Mouse (Mus musculus) layer of hippocampus, adult 11-12 months (tissue): ENCODE results near the gene Nos3.

Source experiments
- DNase-seq: peaks from one replicate; pipeline ENCODE4 v3.0.0; 2022; ENCODE audit warnings: low spot score

Nos3 gene

DNA sequence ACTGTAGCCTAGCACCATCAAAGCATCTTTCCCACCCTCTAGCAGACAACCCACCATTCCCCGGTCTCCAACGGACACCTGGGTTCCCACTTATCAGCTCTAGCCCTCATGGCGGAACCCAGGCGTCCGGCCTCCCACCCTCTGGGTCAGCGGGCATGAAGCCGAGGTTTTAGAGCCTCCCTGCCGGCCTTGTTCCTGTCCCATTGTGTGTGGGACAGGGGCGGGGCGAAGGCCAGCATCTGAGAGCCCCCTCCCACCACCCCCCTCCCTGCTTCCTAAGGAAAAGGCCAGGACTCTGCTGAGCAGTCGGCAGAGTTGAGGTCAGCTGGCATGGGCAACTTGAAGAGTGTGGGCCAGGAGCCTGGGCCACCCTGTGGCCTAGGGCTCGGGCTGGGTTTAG lies at the start of gene Nos3:
TSS of gene Nos3 (plus strand) at position 303 of the 400 bp plus-strand sequence.
- DNase-seq = no peak

DNA sequence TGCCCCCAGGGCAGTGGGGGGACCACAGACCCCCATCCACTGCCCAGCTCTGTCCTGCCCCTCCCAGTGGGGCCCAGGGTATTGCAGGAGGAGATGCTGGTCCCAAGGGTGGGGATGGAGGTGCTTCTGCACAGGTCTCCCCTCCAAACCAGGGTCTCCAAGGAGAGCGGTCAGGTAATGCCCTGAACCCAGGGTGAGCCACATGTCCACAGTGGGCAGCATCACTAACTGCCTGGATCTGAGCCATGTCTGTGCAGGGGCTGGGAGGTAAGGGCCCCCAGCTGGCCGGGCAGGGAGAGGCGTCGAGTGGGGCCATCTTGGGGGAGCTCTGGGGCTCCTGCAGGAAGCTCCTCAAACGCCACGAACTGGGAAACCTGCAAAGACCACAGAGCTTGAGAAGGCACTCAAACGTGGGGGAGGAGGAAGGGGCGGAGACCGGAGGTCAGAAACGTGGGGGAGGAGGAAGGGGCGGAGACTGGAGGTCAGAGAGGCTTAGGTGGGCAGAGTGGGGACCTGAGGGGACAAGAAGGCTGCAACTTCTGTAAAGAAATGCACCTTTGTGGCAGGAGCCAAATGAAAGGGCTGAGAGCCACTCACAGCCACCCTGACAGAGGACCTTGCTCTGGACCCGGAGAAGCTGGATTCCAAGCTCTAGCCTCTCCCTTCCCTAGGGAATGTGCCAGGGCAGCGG lies 44.7 kb upstream of the Nos3 start:
- no peak for DNase-seq

DNA sequence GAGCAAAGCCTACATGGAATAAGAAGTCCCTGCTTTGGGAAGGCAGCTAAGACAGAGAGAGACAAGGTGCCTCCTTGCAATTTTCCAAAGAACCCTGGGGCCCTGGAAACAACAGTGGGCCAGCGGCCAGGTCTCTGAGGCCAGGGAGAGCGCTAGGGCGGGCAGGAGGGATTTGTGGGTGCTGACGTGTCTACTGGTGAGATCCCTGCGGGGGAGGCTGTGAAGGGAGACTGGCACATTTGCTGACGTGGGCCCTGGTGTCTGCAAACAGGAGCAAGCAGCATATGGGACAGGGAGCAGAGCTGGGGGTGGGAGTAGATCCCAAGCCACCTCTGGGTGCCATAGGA lies 44.2 kb upstream of the Nos3 start:
- no peak for DNase-seq

DNA sequence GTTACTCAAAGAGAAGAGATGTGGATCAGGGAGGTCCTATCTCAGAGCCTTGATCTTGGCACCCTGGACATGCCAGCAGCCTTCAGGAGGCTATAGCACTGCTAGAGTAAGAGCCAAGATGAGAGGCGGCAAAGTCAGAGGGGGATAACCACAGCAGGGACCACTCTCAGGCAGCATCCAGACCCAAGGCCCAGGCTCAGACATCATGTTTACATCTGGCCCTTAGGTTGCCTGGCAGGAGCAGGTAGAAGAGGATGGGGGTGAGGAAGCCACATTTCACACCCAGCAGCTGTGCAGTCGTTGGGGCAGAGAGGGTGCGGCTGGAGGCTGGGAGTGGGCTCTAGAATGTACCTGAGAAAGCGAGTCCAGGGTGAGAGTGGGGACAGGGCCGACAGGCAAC lies 43.7 kb upstream of the Nos3 start:
- no peak for DNase-seq

DNA sequence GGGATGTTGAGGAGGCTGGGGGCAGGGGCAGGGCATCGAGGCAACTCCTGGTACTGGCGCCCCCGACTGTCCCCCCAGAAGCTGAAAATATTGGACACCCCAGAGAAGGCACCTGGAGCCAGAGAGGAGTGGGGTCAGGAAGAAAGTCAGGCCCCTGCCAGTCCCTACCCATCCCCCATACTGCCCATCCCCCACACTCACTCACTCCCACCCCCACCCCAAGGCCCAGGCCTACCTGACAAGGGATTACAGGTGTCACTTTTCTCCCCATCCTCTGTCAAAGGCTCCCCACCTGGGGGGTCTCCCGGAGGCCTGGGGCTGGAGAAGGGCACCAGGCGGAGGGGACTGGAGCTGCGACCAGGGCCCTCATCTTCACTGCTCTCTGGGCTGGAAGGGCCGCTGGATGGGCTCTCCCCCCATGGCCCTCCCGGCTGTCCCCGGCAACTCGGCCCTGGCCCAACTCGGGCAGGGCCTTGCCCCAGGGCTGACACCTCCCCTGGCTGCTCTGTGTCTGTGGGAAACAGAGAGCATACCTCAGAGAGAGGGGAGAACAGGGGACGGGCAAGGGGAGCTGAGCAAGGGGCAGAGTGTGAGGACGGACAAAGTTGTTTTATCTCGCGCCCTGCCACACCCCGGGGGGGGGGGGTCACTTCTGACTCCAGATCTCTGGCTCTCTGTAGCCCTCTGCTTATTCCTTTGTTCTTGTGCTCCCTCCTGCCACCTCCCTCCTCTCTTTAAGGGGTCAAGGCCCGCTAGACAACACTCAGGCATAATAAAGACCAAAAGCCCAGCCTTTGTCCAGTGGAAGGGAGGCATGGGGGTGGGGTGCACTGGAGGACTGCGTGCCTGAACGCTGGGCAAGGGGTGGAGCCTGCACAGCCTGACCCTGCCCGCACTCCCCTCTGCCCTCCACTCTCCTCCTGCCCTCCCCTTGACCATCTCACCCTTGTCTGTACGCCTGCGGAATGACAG lies 42.6 kb upstream of the Nos3 start:
- no peak for DNase-seq

DNA sequence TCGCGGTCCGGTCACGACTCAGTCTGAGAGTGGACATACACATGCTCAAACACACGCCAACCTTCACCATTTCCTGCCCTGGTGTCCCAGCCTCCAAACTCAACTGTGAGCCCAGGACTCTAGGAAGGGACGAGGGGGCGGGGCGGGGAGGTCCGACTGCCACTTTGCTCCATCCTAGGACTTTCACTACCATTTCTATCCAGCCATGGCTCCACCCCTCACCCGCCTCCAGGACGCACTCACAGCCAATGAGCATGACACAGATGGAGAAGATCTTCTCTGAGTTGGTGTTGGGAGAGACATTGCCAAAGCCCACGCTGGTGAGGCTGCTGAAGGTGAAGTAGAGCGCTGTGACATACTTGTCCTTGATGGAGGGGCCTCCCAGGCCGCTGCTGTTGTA lies 39.4 kb upstream of the Nos3 start:
- no peak for DNase-seq

DNA sequence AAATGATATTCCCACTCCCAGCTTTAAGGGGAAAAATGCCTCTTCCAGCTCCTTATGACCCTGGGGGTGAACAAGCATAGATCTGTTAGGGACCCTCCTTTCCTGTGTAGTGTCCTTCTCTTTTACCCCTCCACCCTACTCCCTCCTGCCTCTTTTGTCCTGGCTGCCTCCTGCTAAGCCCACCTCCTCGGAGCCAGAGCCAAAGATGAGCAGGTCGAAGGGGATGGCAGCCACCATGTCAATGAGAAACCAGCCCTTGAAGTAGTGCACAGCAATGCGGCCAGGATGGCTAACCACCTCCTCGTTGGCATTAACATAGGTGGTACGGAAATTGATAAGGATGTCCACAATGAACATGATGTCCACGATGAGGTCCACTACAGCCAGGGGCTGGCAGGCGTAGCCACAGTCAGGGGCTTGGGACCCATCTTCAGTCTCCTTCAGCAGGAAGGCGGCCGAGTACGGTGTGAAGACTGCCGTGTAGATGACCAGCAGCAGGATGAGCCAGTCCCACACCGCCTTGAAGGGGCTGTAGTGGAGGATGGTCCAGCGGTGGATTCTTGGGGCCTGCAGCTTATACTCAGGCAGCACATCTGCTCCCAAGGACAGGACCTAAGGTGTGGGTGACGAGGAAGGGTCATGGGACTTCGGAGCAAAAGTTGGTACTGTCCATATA lies 38.3 kb upstream of the Nos3 start:
- no peak for DNase-seq

DNA sequence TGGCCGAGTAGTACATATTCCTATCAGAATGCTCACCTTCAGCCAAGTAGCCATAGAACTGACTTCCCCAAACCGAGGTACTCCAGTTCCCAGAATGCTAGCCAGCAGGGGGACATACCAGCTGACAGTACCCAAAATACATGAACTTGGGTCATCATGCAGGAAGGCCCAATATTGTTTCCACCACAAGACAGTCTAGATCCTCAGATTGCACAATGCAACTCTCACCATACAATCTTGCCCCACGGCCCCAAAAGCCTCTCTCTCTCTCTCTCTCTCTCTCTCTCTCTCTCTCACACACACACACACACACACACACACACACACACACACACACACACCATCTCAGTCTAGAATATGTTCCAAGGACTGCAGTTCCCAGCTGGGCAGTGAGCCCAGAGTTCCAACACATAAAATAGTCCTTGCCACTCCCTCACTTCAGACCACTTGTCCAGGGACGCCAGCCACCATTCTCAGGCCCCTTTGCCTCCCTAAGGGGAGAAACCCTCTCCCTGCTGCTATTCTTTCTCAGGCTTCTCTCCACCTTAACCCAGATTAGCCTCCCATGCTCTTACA lies 37.7 kb upstream of the Nos3 start:
- DNase-seq = no peak

DNA sequence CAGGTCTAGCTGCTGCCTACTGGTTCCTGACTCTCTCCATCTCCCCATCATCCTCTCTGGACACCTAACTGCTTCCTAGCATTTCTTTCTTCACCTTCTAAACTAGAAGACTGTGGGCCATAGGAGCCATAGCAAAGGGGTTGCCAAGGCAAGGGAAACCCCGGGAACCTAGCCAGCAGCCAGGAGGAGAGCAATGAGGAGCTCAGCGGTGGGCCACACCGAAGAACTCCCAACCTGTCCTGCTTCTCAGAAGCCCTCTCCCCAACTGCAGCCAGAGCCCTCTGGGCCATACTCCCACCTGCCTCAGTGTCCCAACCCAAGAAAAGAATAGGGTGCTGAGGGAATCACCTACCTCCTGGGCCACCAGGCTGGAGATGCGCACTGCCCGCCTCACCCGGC lies 35.8 kb upstream of the Nos3 start:
- DNase-seq = no peak

DNA sequence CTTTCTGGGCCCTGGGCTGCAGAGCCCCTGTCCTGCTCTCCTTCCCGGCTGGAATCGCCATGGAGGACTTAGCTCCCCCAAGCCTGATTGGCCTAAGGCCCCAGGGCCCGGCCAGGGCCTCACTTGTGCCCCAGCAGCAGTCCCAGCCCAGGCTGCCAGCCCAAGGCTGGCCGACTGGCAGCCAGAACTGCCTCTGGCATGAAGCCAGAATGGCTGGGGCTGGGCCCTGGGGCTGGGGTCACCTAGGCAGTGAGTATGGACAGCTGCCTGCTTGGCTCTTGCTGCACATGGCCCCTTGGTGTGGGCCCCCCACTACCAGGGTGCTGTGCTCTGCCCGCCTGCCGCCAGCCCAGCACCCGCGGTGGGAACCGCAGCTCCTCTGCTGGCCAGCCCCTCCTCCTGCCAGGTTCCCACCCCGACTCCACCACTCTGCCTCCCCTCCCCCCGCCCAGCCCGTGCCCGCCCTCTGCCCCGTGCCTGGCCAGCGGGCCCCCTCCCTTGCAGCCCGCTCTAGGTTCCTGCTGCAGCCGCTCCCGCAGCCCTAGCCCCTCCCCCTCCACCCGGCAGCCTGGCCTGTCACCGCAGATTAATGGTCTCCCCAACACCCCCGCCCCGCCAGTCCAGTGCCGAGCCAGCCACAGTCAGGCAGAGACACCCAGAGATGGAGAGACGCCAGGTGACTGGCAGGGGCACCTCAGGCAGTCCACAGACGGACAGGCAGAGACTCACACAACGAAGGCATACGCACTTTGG lies 35.2 kb upstream of the Nos3 start:
- no peak for DNase-seq

DNA sequence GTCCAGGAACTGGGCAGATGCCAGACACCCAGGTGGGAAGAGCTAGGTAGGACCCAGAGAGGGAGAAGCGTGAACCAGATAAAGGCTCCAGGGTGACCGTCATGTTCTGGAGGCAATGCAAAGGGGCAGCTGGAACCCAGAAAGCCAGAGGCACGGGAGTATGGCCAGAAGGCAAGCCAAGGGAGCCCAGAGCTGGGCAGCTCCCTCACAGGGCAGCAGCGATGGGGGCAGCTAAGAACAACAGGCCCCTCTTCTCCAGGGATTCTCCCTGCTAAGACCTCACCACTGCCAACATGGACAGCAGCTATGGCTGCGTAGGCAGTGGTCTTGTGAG lies 34.7 kb upstream of the Nos3 start:
- DNase-seq = no peak

DNA sequence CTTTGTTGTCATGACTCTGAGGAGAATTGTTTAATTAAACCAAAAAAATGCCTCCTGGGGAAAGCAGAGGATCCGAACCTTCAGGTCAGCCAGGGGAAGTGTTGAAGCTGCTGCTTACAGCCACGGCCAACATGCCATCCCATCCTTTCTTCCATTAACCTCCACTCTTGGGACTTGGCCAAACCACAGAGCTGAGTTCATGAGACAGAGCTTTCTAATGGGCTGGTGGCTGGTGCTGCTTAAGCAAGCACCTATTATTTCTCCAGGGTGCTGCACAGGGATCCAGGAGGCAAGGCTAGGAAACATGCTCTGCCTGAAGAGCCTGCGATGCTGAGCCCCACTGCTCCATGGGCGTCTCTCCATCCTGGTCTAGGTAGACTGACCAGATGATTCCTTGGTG lies 32.2 kb upstream of the Nos3 start:
- no peak for DNase-seq

DNA sequence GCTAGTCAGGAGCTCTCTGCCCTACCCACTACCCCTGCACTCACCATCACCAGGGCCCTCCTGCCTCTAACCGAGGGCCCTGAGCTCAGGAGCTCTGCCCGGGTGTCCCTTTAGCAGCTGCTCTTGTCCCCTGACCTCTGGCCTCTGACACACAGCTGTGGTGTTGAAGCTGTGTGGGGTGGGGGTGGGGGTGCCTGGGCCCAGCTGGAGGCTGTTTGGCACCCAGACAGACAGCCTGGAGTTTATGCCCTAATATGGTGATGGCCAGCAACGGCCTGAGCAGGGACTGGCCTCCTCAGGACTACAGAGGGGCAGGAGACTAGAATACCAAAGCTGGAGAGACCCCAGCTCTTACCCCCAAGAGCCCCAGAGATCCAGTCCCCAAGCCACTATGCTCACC lies 29.9 kb upstream of the Nos3 start:
- DNase-seq = no peak

DNA sequence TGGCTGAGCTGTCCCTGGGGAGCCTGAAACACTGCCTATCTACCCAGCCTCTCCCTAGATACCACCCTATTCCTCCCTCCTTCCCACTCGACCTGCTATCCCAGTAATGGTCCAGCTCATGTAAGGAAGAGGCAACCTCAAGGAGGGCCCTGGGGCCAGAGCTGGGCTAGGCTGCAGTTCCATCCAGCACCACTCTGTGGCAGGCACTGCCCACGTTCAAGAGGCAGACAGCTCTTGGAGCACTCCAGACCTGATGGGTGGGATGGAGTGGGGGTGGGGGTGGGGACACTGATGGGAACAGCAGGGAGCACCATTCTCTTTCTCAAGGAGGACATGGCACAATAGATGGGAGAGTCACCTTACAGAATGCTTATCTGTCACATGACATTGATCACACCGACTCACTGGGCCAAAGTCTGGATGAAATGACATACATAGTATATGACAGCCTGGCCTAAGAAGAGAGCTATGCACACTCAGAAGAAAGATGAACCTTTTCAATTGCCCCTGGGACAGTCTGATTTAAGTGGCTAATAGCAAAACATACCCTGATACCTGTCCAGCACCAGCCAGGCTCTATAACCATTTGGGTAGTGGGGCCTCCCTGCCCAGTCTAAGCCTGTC lies 28.6 kb upstream of the Nos3 start:
- peak; percentile 48 for DNase-seq

DNA sequence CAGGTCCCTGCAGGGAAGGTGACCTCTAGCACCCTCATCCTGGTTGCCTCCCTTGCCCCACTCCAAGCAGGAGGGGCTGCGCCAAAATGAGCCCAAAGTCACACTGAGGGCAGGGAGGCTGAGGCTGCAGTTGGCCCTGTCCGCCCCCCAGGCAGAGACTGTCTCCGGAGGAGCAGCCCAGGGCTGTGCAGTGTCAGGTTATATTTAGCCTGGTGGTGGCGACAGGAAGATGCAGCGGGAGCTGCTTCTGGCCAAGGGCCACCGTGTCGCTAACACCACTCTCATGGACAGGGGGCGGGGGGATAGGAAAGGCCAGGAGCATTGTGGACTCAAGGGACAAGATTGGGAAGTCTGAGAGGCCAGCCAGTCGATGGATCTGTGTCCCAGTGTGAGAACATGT lies 27.2 kb upstream of the Nos3 start:
- no peak for DNase-seq

DNA sequence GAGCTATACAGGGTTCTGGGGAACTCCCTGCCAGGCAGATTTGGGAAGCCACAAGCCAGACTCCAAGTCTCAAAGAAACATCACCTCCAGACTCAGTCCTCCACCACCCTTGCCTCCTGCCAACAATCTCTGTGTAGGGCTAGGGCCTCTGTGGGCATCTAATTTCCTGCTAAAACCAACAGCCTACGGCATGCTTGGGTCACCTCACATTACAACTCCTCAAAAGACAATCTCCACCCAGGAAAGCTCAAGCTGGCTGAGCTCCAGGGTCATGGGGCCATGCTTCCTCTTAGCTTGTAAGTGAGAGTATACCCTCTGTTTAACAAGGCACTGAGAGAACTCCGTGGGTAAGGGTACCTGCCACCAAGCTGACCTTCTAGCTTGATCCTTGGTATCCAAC lies 26.8 kb upstream of the Nos3 start:
- DNase-seq = no peak

DNA sequence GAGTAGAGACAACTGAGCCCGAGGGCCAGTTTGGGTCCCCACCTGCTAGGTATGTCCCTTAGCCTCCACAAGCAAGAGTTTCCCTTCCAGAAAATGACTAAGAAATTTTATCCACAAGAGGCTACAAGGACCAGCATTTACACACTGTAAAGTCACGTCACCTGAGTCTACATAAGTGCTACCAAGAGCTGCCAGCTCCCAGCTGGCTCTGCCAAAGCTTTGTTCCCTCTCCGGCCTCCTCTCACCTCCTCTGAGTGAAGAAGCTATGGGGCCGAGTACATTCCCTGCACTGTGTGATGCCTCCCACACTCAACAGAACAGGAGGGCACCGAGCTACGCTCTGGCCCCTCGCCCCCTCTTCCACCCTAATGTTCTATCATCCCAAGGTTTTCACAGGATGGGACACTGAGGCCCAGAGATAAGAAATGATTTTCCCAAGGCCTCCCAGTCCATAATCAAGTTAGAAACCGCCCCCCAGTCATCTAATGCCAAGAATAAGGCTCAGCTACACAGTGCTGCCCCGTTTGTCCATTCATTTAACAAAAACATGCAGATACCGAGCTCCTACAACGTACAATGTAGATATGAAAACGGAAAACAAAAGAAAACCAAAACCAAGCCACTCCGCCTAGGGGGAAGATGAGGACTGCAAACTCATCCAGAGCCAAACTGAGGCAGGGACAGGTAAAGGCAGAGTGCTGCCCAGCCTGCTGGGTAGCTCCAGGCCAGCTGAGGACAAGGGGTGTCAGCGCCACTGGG lies 22.2 kb upstream of the Nos3 start:
- DNase-seq = no peak

DNA sequence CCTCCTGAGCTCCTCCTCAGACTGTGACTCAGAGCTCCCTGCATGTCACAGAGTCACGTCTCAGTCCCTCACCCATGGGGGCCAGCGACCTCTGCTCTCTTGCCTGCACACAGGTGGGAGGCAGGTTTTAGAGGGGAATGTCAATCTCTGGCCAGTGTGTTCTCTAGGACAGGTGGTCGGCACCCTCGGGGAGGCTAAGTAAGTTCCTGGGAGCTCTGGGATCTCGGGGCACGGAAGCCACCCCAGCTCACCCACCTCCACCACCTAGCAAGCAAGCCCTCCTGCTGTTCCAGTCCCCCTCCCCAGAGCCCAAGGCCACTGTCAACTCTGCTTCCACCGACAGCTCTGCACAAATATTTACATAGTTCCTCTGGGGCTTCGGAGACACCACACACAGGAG lies 21.6 kb upstream of the Nos3 start:
- no peak for DNase-seq

DNA sequence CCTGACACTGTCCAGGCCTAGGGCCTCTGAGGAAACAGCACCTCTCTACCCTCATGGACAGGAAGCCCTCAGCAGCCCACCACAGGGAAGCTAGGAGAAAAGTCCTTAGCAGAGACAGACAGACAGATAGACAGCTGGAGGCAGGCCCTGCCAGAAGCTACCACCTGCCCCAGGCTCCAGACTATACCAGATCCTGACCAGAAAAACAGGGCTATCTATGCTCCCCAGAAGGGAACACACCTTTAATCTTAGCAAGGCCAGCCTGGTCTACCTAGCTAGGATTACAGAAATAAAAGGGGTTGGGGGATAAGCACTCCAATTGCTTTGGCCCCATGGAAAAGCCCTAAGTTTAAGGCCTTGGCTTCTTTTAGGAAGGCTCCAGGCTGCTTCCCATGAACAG lies 21.2 kb upstream of the Nos3 start:
- DNase-seq = no peak

DNA sequence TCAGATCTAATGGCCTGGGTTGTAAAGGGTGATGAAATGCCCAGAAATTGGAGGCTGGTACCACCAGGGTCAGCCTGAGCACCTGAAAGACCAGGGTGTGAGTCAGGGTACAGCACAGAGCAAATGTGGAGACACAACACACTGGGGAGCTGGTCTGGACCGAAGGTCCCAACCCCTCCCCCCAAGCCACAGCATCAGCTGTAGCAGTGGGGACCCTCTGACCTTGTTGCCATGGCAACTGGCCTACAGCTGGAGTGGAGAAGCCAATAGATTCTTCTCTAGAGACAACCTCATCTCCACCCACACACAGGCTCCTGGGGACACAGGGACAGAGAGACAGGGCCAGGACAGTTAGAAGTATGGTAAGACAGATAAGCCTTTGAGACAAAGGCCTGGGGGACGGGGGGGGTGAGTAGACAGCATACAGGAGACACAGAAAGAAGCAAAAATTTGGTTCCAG lies 20.6 kb upstream of the Nos3 start:
- DNase-seq = no peak
